Mouse (Mus musculus): ENCODE results near the gene Zfp286. TPM values are rescaled to one million over a fixed set of nuclear protein-coding genes. Genes with fewer than 3 reads are reported as not detected.

The Zfp286 gene
- polyA plus RNA-seq, 1 experiment from 2014 or later = 4.3 TPM

DNA sequence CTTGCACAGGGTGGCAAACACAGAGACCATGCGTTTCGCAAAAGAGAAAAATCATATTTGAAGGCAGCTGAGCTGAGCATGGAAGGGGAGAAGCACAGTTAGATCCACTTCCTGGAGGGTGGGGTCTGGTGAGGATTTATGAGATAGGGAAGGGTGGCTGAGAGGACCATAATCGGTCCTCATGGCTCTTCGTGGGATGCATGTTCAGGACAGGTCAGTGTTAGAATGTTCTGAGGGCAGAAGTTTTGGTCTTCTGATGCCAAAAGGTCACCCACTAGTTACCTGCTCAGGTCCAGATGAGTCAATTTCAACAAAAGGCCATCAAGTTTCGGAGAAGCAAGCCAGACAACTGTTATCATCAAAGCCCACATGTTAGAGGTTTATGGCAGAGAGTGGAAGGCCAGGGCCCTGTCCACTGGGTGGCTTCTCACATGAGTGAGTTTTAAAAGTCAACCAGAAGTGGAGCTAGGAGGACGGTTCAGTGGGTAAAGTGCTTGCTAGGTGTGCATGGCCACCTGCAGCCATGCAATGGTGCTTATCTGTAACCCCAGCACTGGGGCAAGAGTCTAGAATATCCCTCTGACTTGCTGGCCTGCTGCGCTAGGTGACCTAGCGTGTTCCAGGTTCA is 29.9 kb upstream of the Zfp286 start:
- Histone ChIP-seq H3K9ac (ENCODE audit: low read depth, low read length) (no peak overlapping the region), H3K36me3 (ENCODE audit: control insufficient read depth, insufficient read depth) (no peaks in the 10 kb centered on the region), H3K27ac (ENCODE audit: low read depth, low read length) (0 out of 2 replicates have a peak overlapping the region, but pooled peaks have one; percentile 28), H3K9me3 (ENCODE audit: control insufficient read depth) (no peaks in the 10 kb centered on the region), H3K4me2 (replicated peaks; ENCODE audit: low read depth) (no peak overlapping the region), H3K4me1 (replicated peaks; ENCODE audit: control insufficient read depth, insufficient read depth, low read length) (0 out of 2 replicates have a peak, but pooled peaks cover 10% of the 10 kb centered on the region), H3K4me3 (ENCODE audit: low read depth, low read length) (no peak overlapping the region), H3K27me3 (replicated peaks; ENCODE audit: control insufficient read depth, insufficient read depth, low read length) (no peaks in the 10 kb centered on the region)
- no peak for ATAC-seq
- 66% methylated on average over 8 of the region's 8 CpGs for WGBS
- TF ChIP-seq CTCF (IDR thresholded peaks at IDR 0.05; ENCODE audit: low read depth) = no peak; the same call in 1 of the 2 replicates

DNA sequence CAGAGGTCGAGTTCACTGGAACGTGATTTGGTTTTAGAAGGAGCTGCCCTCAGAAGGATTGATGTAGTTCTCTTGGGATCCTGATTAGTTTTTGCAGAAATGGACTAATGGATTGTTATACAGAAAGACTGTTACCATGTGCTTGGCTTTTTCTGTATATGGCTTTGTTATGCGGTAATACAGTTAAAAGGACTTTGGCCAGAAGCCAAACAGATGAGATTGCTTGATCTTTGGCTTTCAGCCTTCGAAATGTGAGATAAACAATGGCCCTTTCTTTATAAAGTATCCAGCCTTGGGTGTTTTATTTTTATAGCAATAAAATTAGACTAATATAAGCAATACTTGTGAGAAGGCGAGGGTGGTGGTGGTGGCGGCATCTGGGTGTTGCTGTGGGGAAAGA is 27.3 kb upstream of the Zfp286 start:
- Histone ChIP-seq H3K4me2 (replicated peaks; ENCODE audit: low read depth) (no peak overlapping the region), H3K27ac (ENCODE audit: low read depth, low read length) (no peak overlapping the region), H3K9me3 (ENCODE audit: control insufficient read depth) (no peaks in the 10 kb centered on the region), H3K4me3 (ENCODE audit: low read depth, low read length) (no peak overlapping the region), H3K27me3 (replicated peaks; ENCODE audit: control insufficient read depth, insufficient read depth, low read length) (no peaks in the 10 kb centered on the region), H3K4me1 (replicated peaks; ENCODE audit: control insufficient read depth, insufficient read depth, low read length) (0 out of 2 replicates have a peak, but pooled peaks cover 4% of the 10 kb centered on the region), H3K36me3 (ENCODE audit: control insufficient read depth, insufficient read depth) (no peaks in the 10 kb centered on the region), H3K9ac (ENCODE audit: low read depth, low read length) (no peak overlapping the region)
- no peak for TF ChIP-seq CTCF (IDR thresholded peaks at IDR 0.05; ENCODE audit: low read depth)
- 20% methylated on average over 6 of the region's 6 CpGs for WGBS
- no peak for ATAC-seq

DNA sequence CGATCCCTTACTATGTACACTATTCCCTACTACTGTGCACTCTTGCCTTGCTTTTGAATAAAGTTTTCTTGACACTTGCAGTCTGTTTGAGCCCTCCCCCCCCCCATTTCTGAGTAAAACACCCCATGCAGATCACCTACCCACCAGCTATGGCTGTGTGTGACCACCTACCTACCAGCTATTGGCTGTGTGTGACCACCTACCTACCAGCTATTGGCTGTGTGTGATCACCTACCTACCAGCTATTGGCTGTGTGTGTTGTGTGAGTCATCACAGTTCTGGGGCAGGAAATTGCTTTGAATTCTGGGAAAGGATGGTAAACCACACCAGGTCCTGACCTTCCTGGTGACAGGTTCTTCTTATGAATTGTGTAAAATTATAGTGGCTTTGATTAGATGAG is 26.2 kb upstream of the Zfp286 start:
- H3K36me3 ChIP-seq (ENCODE audit: control insufficient read depth, insufficient read depth) = no peaks in the 10 kb centered on the region
- no peak for ATAC-seq
- no peaks in the 10 kb centered on the region for H3K9me3 ChIP-seq (ENCODE audit: control insufficient read depth)
- no peak overlapping the region for H3K9ac ChIP-seq (ENCODE audit: low read depth, low read length)
- TF ChIP-seq CTCF (IDR thresholded peaks at IDR 0.05; ENCODE audit: low read depth) = no peak
- no peak overlapping the region for H3K27ac ChIP-seq (ENCODE audit: low read depth, low read length)
- H3K27me3 ChIP-seq (replicated peaks; ENCODE audit: control insufficient read depth, insufficient read depth, low read length) = no peaks in the 10 kb centered on the region
- no peak overlapping the region for H3K4me2 ChIP-seq (replicated peaks; ENCODE audit: low read depth)
- H3K4me1 ChIP-seq (replicated peaks; ENCODE audit: control insufficient read depth, insufficient read depth, low read length) = 0 out of 2 replicates have a peak, but pooled peaks cover 4% of the 10 kb centered on the region
- H3K4me3 ChIP-seq (ENCODE audit: low read depth, low read length) = no peak overlapping the region
- WGBS = 96% methylated on average over 1 of the region's 1 CpGs

DNA sequence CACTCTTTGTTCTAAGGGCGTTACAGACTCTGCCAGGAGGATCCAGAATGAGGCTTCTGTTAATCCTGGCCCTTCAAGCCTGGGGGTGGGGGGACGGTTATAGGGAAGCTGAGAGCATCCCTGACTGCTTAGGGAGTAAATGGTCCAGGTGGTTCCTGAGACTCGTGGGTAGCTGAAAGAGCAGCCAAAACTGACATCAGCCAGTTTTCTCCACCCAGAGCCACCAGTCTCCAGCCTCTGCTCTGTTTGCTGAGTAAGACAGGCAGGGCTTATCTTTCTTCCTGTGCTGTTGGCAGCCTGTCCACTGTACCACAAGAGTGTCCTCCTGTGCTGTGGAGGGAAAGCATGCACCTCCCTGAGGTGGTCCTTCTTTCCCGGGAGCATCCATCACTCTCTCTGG is 25.4 kb upstream of the Zfp286 start:
- no peaks in the 10 kb centered on the region for H3K4me1 ChIP-seq (replicated peaks; ENCODE audit: control insufficient read depth, insufficient read depth, low read length)
- no peak for ATAC-seq
- H3K36me3 ChIP-seq (ENCODE audit: control insufficient read depth, insufficient read depth) = no peaks in the 10 kb centered on the region
- no peak overlapping the region for H3K27ac ChIP-seq (ENCODE audit: low read depth, low read length)
- H3K4me3 ChIP-seq (ENCODE audit: low read depth, low read length) = no peak overlapping the region
- WGBS = 59% methylated on average over 4 of the region's 4 CpGs
- H3K27me3 ChIP-seq (replicated peaks; ENCODE audit: control insufficient read depth, insufficient read depth, low read length) = no peaks in the 10 kb centered on the region
- no peak overlapping the region for H3K4me2 ChIP-seq (replicated peaks; ENCODE audit: low read depth)
- H3K9me3 ChIP-seq (ENCODE audit: control insufficient read depth) = no peaks in the 10 kb centered on the region
- H3K9ac ChIP-seq (ENCODE audit: low read depth, low read length) = no peak overlapping the region
- TF ChIP-seq CTCF (IDR thresholded peaks at IDR 0.05; ENCODE audit: low read depth) = no peak

DNA sequence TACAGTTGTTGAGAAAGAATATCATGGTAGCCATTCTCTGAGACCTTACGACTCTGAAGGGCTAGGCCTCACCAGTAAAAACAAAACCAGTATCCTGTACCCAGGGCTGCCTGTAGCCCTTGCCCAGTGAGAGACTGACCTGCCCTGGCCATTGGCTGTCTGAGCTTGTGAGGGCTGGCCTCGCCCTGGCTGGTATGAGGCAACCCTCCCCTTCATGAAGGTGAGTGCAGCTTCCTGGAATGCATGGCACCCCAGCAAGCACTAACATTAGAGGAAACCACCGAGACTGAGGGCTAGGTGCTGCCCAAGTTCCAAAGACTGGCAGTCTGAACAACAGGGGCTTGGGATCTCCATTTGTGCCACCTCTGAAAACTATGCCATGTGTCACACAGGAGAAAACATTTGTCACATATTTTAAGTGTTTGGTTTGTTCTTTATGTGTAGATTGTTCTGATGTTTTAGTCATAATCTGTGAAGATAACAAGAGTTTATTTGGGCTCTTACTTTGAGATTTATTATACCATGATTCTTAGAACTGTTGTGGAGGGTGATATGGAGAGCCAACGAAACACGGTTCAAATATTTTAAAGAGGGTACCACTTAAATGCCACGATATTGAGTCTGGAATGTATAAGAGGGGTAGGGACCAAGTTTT is 24.8 kb upstream of the Zfp286 start:
- no peak for TF ChIP-seq CTCF (IDR thresholded peaks at IDR 0.05; ENCODE audit: low read depth)
- 45% methylated on average over 6 of the region's 6 CpGs for WGBS
- Histone ChIP-seq H3K4me3 (ENCODE audit: low read depth, low read length) (no peak overlapping the region), H3K9ac (ENCODE audit: low read depth, low read length) (no peak overlapping the region), H3K4me1 (replicated peaks; ENCODE audit: control insufficient read depth, insufficient read depth, low read length) (no peaks in the 10 kb centered on the region), H3K4me2 (replicated peaks; ENCODE audit: low read depth) (no peak overlapping the region), H3K27ac (ENCODE audit: low read depth, low read length) (no peak overlapping the region), H3K9me3 (ENCODE audit: control insufficient read depth) (no peaks in the 10 kb centered on the region), H3K27me3 (replicated peaks; ENCODE audit: control insufficient read depth, insufficient read depth, low read length) (no peaks in the 10 kb centered on the region), H3K36me3 (ENCODE audit: control insufficient read depth, insufficient read depth) (no peaks in the 10 kb centered on the region)
- peak; percentile 67 for ATAC-seq

DNA sequence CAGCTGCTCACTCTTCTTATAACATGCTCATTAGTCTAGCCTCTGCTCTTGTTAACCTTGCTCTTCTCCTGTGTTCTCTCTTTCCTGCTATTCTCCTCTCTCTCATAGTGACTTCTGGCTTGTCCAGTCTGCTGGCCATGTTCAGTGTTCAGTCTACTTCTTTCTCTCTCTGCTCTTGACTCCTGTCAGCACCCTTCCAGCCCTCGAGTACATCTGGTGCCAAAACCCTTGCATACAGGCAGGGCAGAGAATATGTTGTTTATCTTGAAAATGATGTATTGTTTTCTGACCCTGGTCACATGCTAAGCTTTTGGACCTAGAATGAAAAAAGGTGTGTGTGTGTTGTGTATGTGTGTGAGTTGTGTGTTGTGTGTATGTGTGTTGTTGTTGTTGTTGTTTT is 24.2 kb upstream of the Zfp286 start:
- no peak overlapping the region for H3K4me3 ChIP-seq (ENCODE audit: low read depth, low read length)
- TF ChIP-seq CTCF (IDR thresholded peaks at IDR 0.05; ENCODE audit: low read depth) = no peak

More for the DNA sequence above, 24.2 kb upstream of the Zfp286 start:
- Histone ChIP-seq H3K9ac (ENCODE audit: low read depth, low read length) (no peak overlapping the region), H3K27me3 (replicated peaks; ENCODE audit: control insufficient read depth, insufficient read depth, low read length) (no peaks in the 10 kb centered on the region), H3K36me3 (ENCODE audit: control insufficient read depth, insufficient read depth) (no peaks in the 10 kb centered on the region), H3K4me2 (replicated peaks; ENCODE audit: low read depth) (no peak overlapping the region), H3K9me3 (ENCODE audit: control insufficient read depth) (no peaks in the 10 kb centered on the region), H3K4me1 (replicated peaks; ENCODE audit: control insufficient read depth, insufficient read depth, low read length) (no peaks in the 10 kb centered on the region), H3K27ac (ENCODE audit: low read depth, low read length) (no peak overlapping the region)
- 32% methylated on average over 1 of the region's 1 CpGs for WGBS
- no peak for ATAC-seq
